Comparison of ENCODE assay signal across 9 mouse cellular contexts in genomic region chr7:110688884-110689681, GRCm38 (mm10).
DNase-seq lines count a peak whose midpoint lies in the region; ATAC-seq and TF ChIP-seq lines count a peak whose summit lies in the region.
"Had no signal": no experiment of that assay in that cellular context is flagged by ENCODE, and none has a peak within 500 bp of the region (broad histone marks: within the 10 kb centered on the region; RNA-seq: fewer than 3 reads in every experiment).

No protein-coding gene starts in this region.

- TF ChIP-seq CTCF in stomach, postnatal 0 days (IDR thresholded peaks at IDR 0.05; ENCODE audit: low read depth) = peak; percentile 67

- H3K4me3 ChIP-seq in kidney, embryonic 16.5 days (ENCODE audit: low read length) = no peak overlapping the region
- H3K4me3 ChIP-seq in stomach, postnatal 0 days (ENCODE audit: low read depth, low read length) = no peak overlapping the region

- H3K36me3 ChIP-seq in kidney, embryonic 16.5 days (ENCODE audit: insufficient read depth, low read length) = no peaks in the 10 kb centered on the region
- H3K36me3 ChIP-seq in stomach, postnatal 0 days (ENCODE audit: control insufficient read depth, insufficient read depth, low read length) = no peaks in the 10 kb centered on the region

- DNase-seq in cerebellum, postnatal 10 days = peak; percentile 44 to 68
- no peak for DNase-seq in cerebellum, adult 18-20 months
- DNase-seq in adrenal gland, postnatal 36 days = peak; percentile 72 to 85
- DNase-seq in heart, adult 8-10 months (ENCODE audit: low spot score) = peak; percentile 89
- DNase-seq in lung, postnatal 4 days = peak; percentile 83 to 89
- DNase-seq in stomach, postnatal 0 days (ENCODE audit: low spot score) = peak; percentile 82
- no peak for DNase-seq in left cerebral cortex, adult 9 months (ENCODE audit: low spot score in 2 of 2)

- peaks cover 23% of the 10 kb centered on the region for H3K4me1 ChIP-seq in kidney, embryonic 16.5 days (ENCODE audit: insufficient read depth, low read length)
- peaks cover 3% of the 10 kb centered on the region; the same call in 1 of the 2 replicates for H3K4me1 ChIP-seq in stomach, postnatal 0 days (replicated peaks; ENCODE audit: control insufficient read depth, insufficient read depth)

- H3K9ac ChIP-seq in kidney, embryonic 16.5 days (replicated peaks; ENCODE audit: low read length) = 0 out of 2 replicates have a peak overlapping the region, but pooled peaks have one; percentile 27
- H3K9ac ChIP-seq in stomach, postnatal 0 days (ENCODE audit: low read length) = no peak overlapping the region

- TF ChIP-seq EP300 in stomach, postnatal 0 days (optimal IDR thresholded peaks at IDR 0.05) = no peak

- no peaks in the 10 kb centered on the region for H3K27me3 ChIP-seq in kidney, embryonic 16.5 days (ENCODE audit: insufficient read depth, low read length)
- no peaks in the 10 kb centered on the region for H3K27me3 ChIP-seq in stomach, postnatal 0 days (ENCODE audit: control insufficient read depth, insufficient read depth, low read length)

- H3K27ac ChIP-seq in kidney, embryonic 16.5 days (ENCODE audit: low read length) = peak overlapping the region; percentile 85
- peak overlapping the region; percentile 53; the same call in 1 of the 2 replicates for H3K27ac ChIP-seq in stomach, postnatal 0 days (replicated peaks)
- H3K27ac ChIP-seq: macrophage had no signal

- no peaks in the 10 kb centered on the region for H3K9me3 ChIP-seq in kidney, embryonic 16.5 days (ENCODE audit: low read length)
- H3K9me3 ChIP-seq in stomach, postnatal 0 days (ENCODE audit: control insufficient read depth, low read length) = no peaks in the 10 kb centered on the region

- peak; percentile 96 for ATAC-seq in kidney, embryonic 16.5 days (ENCODE audit: low FRiP score, low TSS enrichment)
- peak; percentile 88 for ATAC-seq in stomach, postnatal 0 days (ENCODE audit: low FRiP score, low TSS enrichment)

- 12% methylated on average over 14 of the region's 14 CpGs for WGBS in kidney, embryonic 16.5 days
- 20% methylated on average over 14 of the region's 14 CpGs for WGBS in stomach, postnatal 0 days

- H3K4me2 ChIP-seq in kidney, embryonic 16.5 days (replicated peaks; ENCODE audit: low read depth, low read length) = peak overlapping the region; percentile 23
- 0 out of 2 replicates have a peak overlapping the region, but pooled peaks have one; percentile 14 for H3K4me2 ChIP-seq in stomach, postnatal 0 days (replicated peaks; ENCODE audit: low read depth)

Comparison
In these comparisons a context has a peak if more than half of its experiments do, and no peak if none do; other contexts are left out.
1. DNase-seq: peak in cerebellum, postnatal 10 days (2 of 2), adrenal gland, postnatal 36 days (2 of 2), heart, adult 8-10 months (single experiment), lung, postnatal 4 days (2 of 2) and stomach, postnatal 0 days (single experiment); none in cerebellum, adult 18-20 months (0 of 2) and left cerebral cortex, adult 9 months (0 of 2).